Mouse (Mus musculus) limb, embryonic 14.5 days (tissue): ENCODE results near the gene Slc24a1. TPM values are rescaled to one million over a fixed set of nuclear protein-coding genes. Genes with fewer than 3 reads are reported as not detected.

Source experiments
- ATAC-seq: fragments of 200-750 bp; cut with Nextera tagmentation; 2 replicates; pipeline ENCODE4 v1.8.0; 2017; ENCODE audit warnings: low read depth, moderate number of reproducible peaks, moderate TSS enrichment; ENCODE audit not compliant: low FRiP score
- DNase-seq: peaks from one replicate; pipeline ENCODE4 v3.0.0-alpha.2; 2015; ENCODE audit warnings: low spot score
- H3K27ac ChIP-seq: fragments of 300-500 bp; sonication (generic); replicated peaks from 2 replicates; pipeline ENCODE4 v1.5.1; 2014; ENCODE audit warnings: low read depth, mild to moderate bottlenecking, low read length, moderate library complexity, mixed read lengths
- H3K27me3 ChIP-seq: fragments of 300-500 bp; sonication (generic); 2 replicates; pipeline ENCODE4 v1.6.1; 2014; ENCODE audit warnings: low read length, mixed read lengths; ENCODE audit not compliant: control insufficient read depth, insufficient read depth
- H3K36me3 ChIP-seq: fragments of 300-500 bp; sonication (generic); 2 replicates; pipeline ENCODE4 v1.6.1; 2014; ENCODE audit warnings: mild to moderate bottlenecking, low read length, moderate library complexity, mixed read lengths; ENCODE audit not compliant: control insufficient read depth, insufficient read depth
- H3K4me1 ChIP-seq: fragments of 300-500 bp; sonication (generic); 2 replicates; pipeline ENCODE4 v1.6.1; 2014; ENCODE audit warnings: antibody characterized with exemption, low read length, mixed read lengths; ENCODE audit not compliant: control insufficient read depth, insufficient read depth
- H3K4me2 ChIP-seq: fragments of 300-500 bp; sonication (generic); replicated peaks from 2 replicates; pipeline ENCODE4 v1.6.1; 2014; ENCODE audit warnings: low read depth, mild to moderate bottlenecking, low read length, moderate library complexity; ENCODE audit not compliant: severe bottlenecking
- H3K4me3 ChIP-seq: fragments of 300-500 bp; sonication (generic); replicated peaks from 2 replicates; pipeline ENCODE4 v1.5.1; 2014; ENCODE audit warnings: low read length
- H3K9ac ChIP-seq: fragments of 300-500 bp; sonication (generic); 2 replicates; pipeline ENCODE4 v1.6.1; 2014; ENCODE audit warnings: mild to moderate bottlenecking, low read depth, low read length, moderate library complexity; ENCODE audit not compliant: severe bottlenecking
- H3K9me3 ChIP-seq: fragments of 300-500 bp; sonication (generic); 2 replicates; pipeline ENCODE4 v1.6.1; 2016; ENCODE audit warnings: low read length; ENCODE audit not compliant: control insufficient read depth
- POLR2A ChIP-seq: fragments of 200-500 bp; IDR thresholded peaks from 2 replicates; pipeline ENCODE4 v1.8.0; 2012; ENCODE audit warnings: inconsistent platforms, mild to moderate bottlenecking, moderate library complexity, borderline replicate concordance; ENCODE audit not compliant: insufficient read depth, insufficient read length; ENCODE audit errors: extremely low read depth
- WGBS: fragments of 180-500 bp; shearing (Covaris S2); extraction: QIAGEN DNeasy Blood & Tissue Kit; methylation state at CpG from one replicate; pipeline ENCODE4 v1.1.7; 2014; 5-methylcytosine and 5-hydroxymethylcytosine counted together
- polyA plus RNA-seq, 2 experiments: library from polyadenylated mRNA; depleted of rRNA in 1 of 2; stranded (reverse) in 1 of 2; unstranded in 1 of 2; fragments of >200 nt; fragmentation: Nextera tagmentation in 1 of 2; extraction: Ambion mirVana in 1 of 2; gene quantifications; 2 replicates each; pipeline versions ENCODE4 v1.2.1 to v1.2.3; 2012 to 2014

The Slc24a1 gene
- polyA plus RNA-seq, 2 experiments = 0.03 to 0.06 TPM

DNA sequence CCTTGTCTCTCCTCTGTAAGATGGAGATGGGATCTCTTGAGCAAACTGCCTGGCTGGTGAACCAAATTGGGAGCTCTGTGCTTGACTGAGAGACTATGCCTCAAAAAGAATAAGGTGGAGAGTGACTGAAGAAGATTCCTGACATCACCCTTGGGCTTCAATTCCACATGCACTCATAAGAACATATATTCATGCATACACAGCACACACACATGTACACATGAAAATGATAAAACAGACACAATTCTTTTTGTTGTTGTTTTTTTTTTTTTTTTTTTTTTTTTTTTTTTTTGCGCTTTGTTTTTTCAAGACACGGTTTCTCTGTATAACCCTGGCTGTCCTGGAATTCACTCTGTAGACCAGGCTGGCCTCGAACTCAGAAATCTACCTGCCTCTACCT lies 5.9 kb upstream of the Slc24a1 start:
- no peaks in the 10 kb centered on the region for H3K9me3 ChIP-seq
- H3K9ac ChIP-seq = no peak overlapping the region
- no peak for TF ChIP-seq POLR2A
- DNase-seq (no peak), ATAC-seq (no peak)
- H3K27me3 ChIP-seq = no peaks in the 10 kb centered on the region
- H3K36me3 ChIP-seq = peaks cover under 1% of the 10 kb centered on the region; the same call in 1 of the 2 replicates
- no peak overlapping the region for H3K4me2 ChIP-seq
- no peak overlapping the region for H3K4me3 ChIP-seq
- H3K27ac ChIP-seq = no peak overlapping the region
- WGBS = 88% methylated on average over 3 of the region's 3 CpGs
- peaks cover 7% of the 10 kb centered on the region for H3K4me1 ChIP-seq

DNA sequence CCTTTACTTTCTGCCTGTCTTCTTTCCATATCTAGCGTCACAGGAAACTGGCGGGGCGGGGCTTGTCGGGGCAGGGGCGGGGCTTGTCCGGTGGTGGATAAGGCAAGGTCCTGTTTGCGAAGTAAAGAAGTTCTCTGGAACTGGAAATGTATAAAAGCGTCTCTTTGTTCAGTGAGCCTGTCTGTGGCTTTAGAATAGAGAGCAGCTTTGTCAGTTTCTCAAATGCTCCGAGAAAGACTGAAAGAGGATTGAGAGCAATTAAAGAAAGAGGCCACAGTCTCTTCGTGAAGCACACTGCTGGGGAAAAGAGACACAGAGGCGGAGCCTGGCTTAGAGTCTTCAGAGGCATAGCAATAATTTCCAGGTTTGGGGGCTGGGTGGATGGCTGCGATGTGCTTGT lies 4.9 kb upstream of the Slc24a1 start:
- no peaks in the 10 kb centered on the region for H3K9me3 ChIP-seq
- no peak overlapping the region; the same call in 1 of the 2 replicates for H3K4me2 ChIP-seq
- 0 out of 2 replicates have a peak overlapping the region, but pooled peaks have one; percentile 10 for H3K27ac ChIP-seq
- H3K27me3 ChIP-seq = no peaks in the 10 kb centered on the region
- no peak overlapping the region for H3K9ac ChIP-seq
- TF ChIP-seq POLR2A = no peak
- 35% methylated on average over 12 of the region's 12 CpGs for WGBS
- no peak for DNase-seq
- ATAC-seq = no peak
- H3K36me3 ChIP-seq = no peaks in the 10 kb centered on the region
- no peak overlapping the region for H3K4me3 ChIP-seq
- H3K4me1 ChIP-seq = peaks cover under 1% of the 10 kb centered on the region; the same call in 1 of the 2 replicates

DNA sequence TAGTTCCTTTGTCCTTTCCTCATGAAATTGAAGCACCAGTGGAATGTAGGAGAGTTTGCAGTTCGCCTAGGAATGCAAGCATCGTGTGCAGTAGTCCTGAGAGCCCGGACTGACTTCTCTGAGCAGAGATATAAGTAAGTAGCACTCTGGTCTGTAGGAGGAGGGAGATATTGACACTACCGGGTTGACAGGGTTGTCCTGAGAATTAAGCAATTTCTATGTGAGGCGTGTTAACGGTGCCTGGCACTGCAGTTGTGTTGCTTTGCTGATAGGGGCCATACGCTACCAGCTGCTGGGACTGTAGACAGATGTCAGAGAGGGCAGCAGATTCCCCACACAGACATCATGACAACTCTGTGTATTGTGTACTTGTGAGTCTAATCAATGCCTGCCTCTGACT lies 1.8 kb upstream of the Slc24a1 start:
- DNase-seq = no peak
- no peaks in the 10 kb centered on the region for H3K9me3 ChIP-seq
- 74% methylated on average over 7 of the region's 7 CpGs for WGBS
- H3K4me3 ChIP-seq = no peak overlapping the region
- H3K4me1 ChIP-seq = no peaks in the 10 kb centered on the region
- H3K9ac ChIP-seq = no peak overlapping the region
- no peak overlapping the region for H3K27ac ChIP-seq
- H3K4me2 ChIP-seq = no peak overlapping the region
- no peaks in the 10 kb centered on the region; the same call in 1 of the 2 replicates for H3K27me3 ChIP-seq
- TF ChIP-seq POLR2A = no peak
- no peaks in the 10 kb centered on the region for H3K36me3 ChIP-seq
- no peak for ATAC-seq

DNA sequence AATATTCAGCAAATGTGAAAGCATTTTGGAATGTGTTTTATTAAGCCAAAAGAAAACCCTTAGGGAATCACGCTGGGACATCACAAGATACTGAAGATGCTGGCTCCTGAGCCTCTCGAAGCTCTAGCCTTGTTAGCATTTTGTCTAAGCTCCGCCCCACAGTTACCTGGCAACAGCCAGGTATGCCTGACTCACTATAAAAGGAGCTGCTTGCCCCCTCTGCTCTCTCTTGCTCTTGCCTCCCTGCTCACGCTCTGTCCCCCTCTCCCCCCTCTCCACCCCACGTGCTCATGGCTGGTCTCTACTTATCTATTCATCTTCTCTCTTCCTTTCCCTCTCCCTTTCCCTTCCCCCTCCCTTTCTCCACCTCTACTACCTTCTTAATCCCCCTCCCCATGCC lies 648 bp upstream of the Slc24a1 start:
- no peak overlapping the region for H3K4me2 ChIP-seq
- no peak overlapping the region for H3K27ac ChIP-seq
- H3K9ac ChIP-seq = no peak overlapping the region
- no peaks in the 10 kb centered on the region for H3K4me1 ChIP-seq
- ATAC-seq = no peak
- no peaks in the 10 kb centered on the region for H3K9me3 ChIP-seq
- H3K36me3 ChIP-seq = no peaks in the 10 kb centered on the region
- WGBS = 20% methylated on average over 4 of the region's 5 CpGs
- TF ChIP-seq POLR2A = no peak
- DNase-seq = no peak
- H3K27me3 ChIP-seq = no peaks in the 10 kb centered on the region; the same call in 1 of the 2 replicates
- H3K4me3 ChIP-seq = no peak overlapping the region

DNA sequence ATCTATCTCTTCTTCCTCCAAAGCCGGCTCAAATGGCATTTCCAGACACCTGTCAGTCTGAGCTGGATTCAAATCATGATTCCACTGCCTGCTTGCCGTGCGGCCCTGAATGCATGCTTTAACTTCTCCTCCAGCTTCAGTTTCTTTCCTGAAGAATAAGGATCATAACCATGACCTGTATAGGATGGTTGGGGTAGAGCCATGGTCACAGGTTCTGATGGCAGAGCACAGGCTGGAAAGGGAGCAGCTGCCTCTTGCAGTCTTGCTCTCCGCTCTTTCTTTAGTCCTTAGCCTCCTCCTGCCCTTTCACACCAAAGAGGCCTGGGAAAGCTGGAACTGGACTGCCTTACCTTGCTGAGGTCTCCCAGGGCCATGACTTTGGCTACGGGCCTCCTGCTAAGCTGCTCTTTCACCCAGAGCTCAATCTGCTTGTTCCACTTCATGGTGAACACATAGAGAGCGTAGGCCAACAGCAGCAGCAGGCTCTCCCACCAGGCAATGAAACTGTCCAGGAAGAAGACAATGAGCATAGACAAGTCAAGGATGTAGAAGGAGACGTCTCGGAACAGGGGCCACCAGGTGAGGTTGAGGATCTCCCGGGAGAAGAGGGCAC lies 3.8 kb downstream of the Slc24a1 start:
- H3K27me3 ChIP-seq = no peaks in the 10 kb centered on the region; the same call in 1 of the 2 replicates
- no peak overlapping the region for H3K4me3 ChIP-seq
- WGBS = 90% methylated on average over 9 of the region's 9 CpGs
- peaks cover 7% of the 10 kb centered on the region for H3K4me1 ChIP-seq
- H3K27ac ChIP-seq = no peak overlapping the region
- H3K36me3 ChIP-seq = no peaks in the 10 kb centered on the region
- no peak for ATAC-seq
- no peak for DNase-seq
- no peak overlapping the region for H3K4me2 ChIP-seq
- TF ChIP-seq POLR2A = no peak
- no peak overlapping the region for H3K9ac ChIP-seq
- H3K9me3 ChIP-seq = no peaks in the 10 kb centered on the region
